Mouse (Mus musculus) kidney, postnatal 25 days (tissue): ENCODE measurements around the gene Sv2b.

ENCODE experiments used
- DNase-seq, 2 experiments: peaks; one replicate each; pipeline ENCODE4 v3.0.0; 2021; ENCODE audit warnings: mixed read lengths in 2 of 2

Sv2b gene

DNA sequence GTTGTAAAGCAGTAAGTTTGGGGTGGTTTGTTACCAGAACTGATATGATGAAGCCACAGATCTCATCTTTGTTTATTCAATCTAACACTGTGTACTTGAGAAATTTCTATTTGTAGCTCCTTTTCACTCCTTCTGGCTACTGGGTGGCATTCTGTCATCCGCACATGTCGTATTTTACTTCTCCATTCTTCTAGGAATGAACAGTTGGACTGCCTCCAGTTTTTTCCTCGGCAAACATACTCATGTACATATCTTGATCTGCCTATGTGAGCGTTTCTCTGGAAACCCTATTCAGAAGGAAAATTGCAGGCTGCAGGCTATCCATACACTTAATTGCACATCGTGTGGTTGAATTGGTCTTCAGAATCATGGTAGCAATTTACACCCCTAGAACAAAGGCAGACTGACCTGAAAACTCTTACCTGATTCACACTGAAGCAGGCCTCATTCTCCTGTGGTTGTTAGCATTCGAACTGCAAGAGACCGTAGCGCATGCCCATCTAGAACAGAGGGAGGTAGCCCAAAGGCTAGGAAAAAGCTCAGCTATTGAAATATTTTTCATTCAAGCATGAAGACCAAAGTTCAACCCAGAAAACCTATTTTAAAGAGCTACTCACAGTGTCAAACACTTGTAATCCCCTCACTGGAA is 231.4 kb downstream of the Sv2b start:
- no peak for DNase-seq
